Mouse (Mus musculus) CH12.LX (cell line): ENCODE results near the gene Wbp1l. TPM values are rescaled to one million over a fixed set of nuclear protein-coding genes. Genes with fewer than 3 reads are reported as not detected.
A peak's percentile ranks its signal among the peaks of the same experiment; 100 is the strongest.
"Not testable (repeated sequence)": the region's sequence is repeated elsewhere in the genome, so short reads cannot be mapped to it uniquely, and the experiment has no call there.

ENCODE experiments used
- DNase-seq: peaks from one replicate; pipeline ENCODE4 v3.0.0-alpha.2; 2013; ENCODE audit errors: extremely low read depth
- H3K27ac ChIP-seq: 2 replicates; pipeline ENCODE4 v1.5.1; 2012; ENCODE audit warnings: low read depth, mild to moderate bottlenecking, control low read depth, moderate library complexity; ENCODE audit not compliant: insufficient read depth
- H3K27me3 ChIP-seq: replicated peaks from 2 replicates; pipeline ENCODE3; 2012; ENCODE audit warnings: inconsistent platforms
- H3K36me3 ChIP-seq, 2 experiments: replicated peaks in 1 of 2; 2 replicates each; pipeline versions ENCODE3 to v1.6.1; 2012; ENCODE audit warnings: inconsistent platforms in 1 of 2, low read length in 1 of 2, mild to moderate bottlenecking in 1 of 2, mixed read lengths in 1 of 2, moderate library complexity in 1 of 2; ENCODE audit not compliant: control insufficient read depth in 1 of 2, insufficient read depth in 1 of 2
- H3K4me1 ChIP-seq, 2 experiments: 2 replicates each; pipeline ENCODE4 v1.6.1; 2012; ENCODE audit warnings: inconsistent platforms in 1 of 2, moderate library complexity in 1 of 2; ENCODE audit not compliant: insufficient read depth in 2 of 2, control insufficient read depth in 1 of 2
- H3K4me2 ChIP-seq: 2 replicates; pipeline ENCODE4 v1.6.1; 2012; ENCODE audit warnings: low read depth, mild to moderate bottlenecking, control low read depth; ENCODE audit not compliant: poor library complexity, insufficient read depth, severe bottlenecking
- H3K4me3 ChIP-seq, 3 experiments: fragments of 150-350 bp in 1 of 3; sonication (generic) in 1 of 3; replicated peaks in 1 of 3; 2 replicates each; pipeline versions ENCODE3 to v1.5.1; 2011 to 2012; ENCODE audit warnings: low read depth in 2 of 3, low read length in 2 of 3, mild to moderate bottlenecking in 2 of 3, moderate library complexity in 2 of 3, control low read depth in 1 of 3, improper control_type of control experiment in 1 of 3, inconsistent platforms in 1 of 3, mixed read lengths in 1 of 3; ENCODE audit not compliant: poor library complexity in 1 of 3
- H3K79me2 ChIP-seq: replicated peaks from 2 replicates; pipeline ENCODE4 v1.6.1; 2012; ENCODE audit warnings: mild to moderate bottlenecking, moderate library complexity; ENCODE audit not compliant: control insufficient read depth, poor library complexity, insufficient read depth, severe bottlenecking; ENCODE audit errors: extremely low read depth
- H3K9ac ChIP-seq: 2 replicates; pipeline ENCODE4 v1.6.1; 2012; ENCODE audit warnings: low read depth, mild to moderate bottlenecking, control low read depth, moderate library complexity; ENCODE audit not compliant: insufficient read depth
- H3K9me3 ChIP-seq: replicated peaks from 2 replicates; pipeline ENCODE3; 2012; ENCODE audit warnings: low read length, inconsistent platforms, mixed read lengths
- CTCF ChIP-seq, 2 experiments: IDR thresholded peaks in 1 of 2; conservative IDR thresholded peaks in 1 of 2; 2 replicates each; pipeline ENCODE4 v1.5.1; 2011 to 2012; ENCODE audit warnings: low read depth in 2 of 2, low read length in 2 of 2, improper control_type of control experiment in 1 of 2, inconsistent platforms in 1 of 2, mild to moderate bottlenecking in 1 of 2, moderate library complexity in 1 of 2
- ELF1 ChIP-seq: IDR thresholded peaks from 2 replicates; pipeline ENCODE4 v1.6.1; 2014; ENCODE audit warnings: low read depth, mild to moderate bottlenecking, inconsistent platforms, low read length, improper control_type of control experiment
- ETS1 ChIP-seq: conservative IDR thresholded peaks from 2 replicates; pipeline ENCODE4 v1.6.1; 2012; ENCODE audit warnings: low read depth, mild to moderate bottlenecking, inconsistent platforms, low read length, improper control_type of control experiment, moderate library complexity
- GABPA ChIP-seq: IDR thresholded peaks from 2 replicates; pipeline ENCODE4 v1.6.1; 2012; ENCODE audit warnings: low read depth, low read length, improper control_type of control experiment, inconsistent platforms; ENCODE audit not compliant: insufficient replicate concordance
- JUN ChIP-seq: IDR thresholded peaks from 2 replicates; pipeline ENCODE4 v1.6.1; 2011; ENCODE audit warnings: low read depth, mild to moderate bottlenecking, low read length, improper control_type of control experiment, moderate library complexity; ENCODE audit not compliant: insufficient read depth
- JUND ChIP-seq: conservative IDR thresholded peaks from 2 replicates; pipeline ENCODE4 v1.6.1; 2011; ENCODE audit warnings: low read depth, low read length, improper control_type of control experiment
- KAT2A ChIP-seq: IDR thresholded peaks from 2 replicates; pipeline ENCODE4 v1.6.1; 2012; ENCODE audit warnings: low read length, improper control_type of control experiment, inconsistent platforms; ENCODE audit not compliant: insufficient replicate concordance
- MAX ChIP-seq: IDR thresholded peaks from 2 replicates; pipeline ENCODE4 v1.6.1; 2011; ENCODE audit warnings: low read length, improper control_type of control experiment
- MAZ ChIP-seq: IDR thresholded peaks from 2 replicates; pipeline ENCODE4 v1.6.1; 2012; ENCODE audit warnings: low read depth, mild to moderate bottlenecking, inconsistent platforms, low read length, improper control_type of control experiment, moderate library complexity
- MEF2A ChIP-seq: IDR thresholded peaks from 2 replicates; pipeline ENCODE4 v1.6.1; 2014; ENCODE audit warnings: low read depth, mild to moderate bottlenecking, inconsistent platforms, low read length, improper control_type of control experiment, borderline replicate concordance
- POLR2A ChIP-seq: IDR thresholded peaks from 2 replicates; pipeline ENCODE4 v1.6.1; 2011; ENCODE audit warnings: low read depth, mild to moderate bottlenecking, improper control_type of control experiment, low read length
- RCOR1 ChIP-seq: conservative IDR thresholded peaks from 2 replicates; pipeline ENCODE4 v1.6.1; 2012; ENCODE audit warnings: low read depth, mild to moderate bottlenecking, inconsistent platforms, low read length, improper control_type of control experiment
- TBP ChIP-seq: conservative IDR thresholded peaks from 2 replicates; pipeline ENCODE4 v1.6.1; 2011; ENCODE audit warnings: low read depth, low read length, improper control_type of control experiment
- USF1 ChIP-seq: IDR thresholded peaks from 2 replicates; pipeline ENCODE4 v1.6.1; 2014; ENCODE audit warnings: low read depth, mild to moderate bottlenecking, inconsistent platforms, low read length, improper control_type of control experiment
- ZNF384 ChIP-seq: IDR thresholded peaks from 2 replicates; pipeline ENCODE4 v1.6.1; 2012; ENCODE audit warnings: low read depth, low read length, improper control_type of control experiment, inconsistent platforms
- dilution Hi-C: fragments of 300-500 bp; cut with MboI; formaldehyde crosslinking; loops from 2 replicates; pipeline ENCODE4 v1.14.3; 2020; ENCODE audit warnings: low sequenced_read_pairs; ENCODE audit not compliant: extremely low pct_unique_long_range_greater_than_20kb, extremely low pct_ligation_motif_present
- in situ Hi-C: fragments of 300-500 bp; cut with MboI; formaldehyde crosslinking; loops from 3 replicates; pipeline ENCODE4 v1.14.3; 2019; ENCODE audit warnings: low sequenced_read_pairs, low pct_ligation_motif_present, low pct_unique_long_range_greater_than_20kb, mixed read lengths
- polyA plus RNA-seq: library from polyadenylated mRNA; unstranded; fragments of >175 nt; gene quantifications from 2 replicates; pipeline ENCODE4 v1.2.1, GENCODE M21; 2012; ENCODE audit warnings: low read depth; ENCODE audit not compliant: insufficient read length
- total RNA-seq, 2 experiments: library from RNA; depleted of rRNA; stranded (reverse); fragments of 300-350 nt in 1 of 2; fragments of >200 nt in 1 of 2; gene quantifications; 2 replicates each; pipeline ENCODE4 v1.2.3; 2012 to 2014

The Wbp1l gene
- total and polyA plus RNA-seq, 3 experiments = 11.6 to 23.5 (median 17.4) TPM

- TF ChIP-seq ETS1 (peak; percentile 55), MEF2A (0 out of 2 replicates have a peak, but pooled peaks have one; percentile 15), JUND (peak; percentile 36; the same call in 1 of the 2 replicates), POLR2A (peak; percentile 57), ELF1 (no peak), MAZ (peak; percentile 56; the same call in 1 of the 2 replicates), MAX (peak; percentile 84)
Observed at GRCm38 (mm10) chr19:46564043-46564462, 34.8 kb upstream of the Wbp1l start (continued).

- H3K27ac ChIP-seq, in situ Hi-C loops, H3K79me2 ChIP-seq, dilution Hi-C loops, H3K9me3 ChIP-seq, H3K4me3 ChIP-seq, H3K9ac ChIP-seq, DNase-seq, H3K36me3 ChIP-seq, H3K27me3 ChIP-seq: not testable (repeated sequence)
- Histone ChIP-seq H3K4me2 (peak overlapping the region; percentile 86), H3K4me1 (peaks cover 0 to 22% of the 10 kb centered on the region in 2 experiments; a peak in 3 of 4 replicates)
- TF ChIP-seq CTCF (conservative IDR thresholded peaks at IDR 0.05 in 1 of 2, IDR thresholded peaks at IDR 0.05 in 1 of 2; ENCODE audit: low read depth in 2 of 2, low read length in 2 of 2) (peak in 1 of 2 experiments; percentile 30; a peak in 2 of 4 replicates), ZNF384 (peak; percentile 74)
Observed at GRCm38 (mm10) chr19:46571211-46571877, 27.5 kb upstream of the Wbp1l start.

GRCm38 (mm10) chr19:46571878-46572244 lies 27.0 kb upstream of the Wbp1l start:
- TF ChIP-seq GABPA = no peak
- no peak for TF ChIP-seq ZNF384
- TF ChIP-seq USF1 = no peak
- no peak for TF ChIP-seq JUN
- TF ChIP-seq RCOR1 = no peak
- TF ChIP-seq KAT2A = no peak
- TF ChIP-seq TBP = no peak
- peak overlapping the region in 2 of 3 experiments; percentile 85 to 89 for H3K4me3 ChIP-seq
- dilution Hi-C loops = no loop called here

More at GRCm38 (mm10) chr19:46571878-46572244, 27.0 kb upstream of the Wbp1l start:
- Histone ChIP-seq H3K4me2 (peak overlapping the region; percentile 86), H3K36me3 (peaks cover 0 to 5% of the 10 kb centered on the region in 2 experiments), H3K9me3 (no peaks in the 10 kb centered on the region), H3K4me1 (peaks cover 0 to 22% of the 10 kb centered on the region in 2 experiments; a peak in 3 of 4 replicates), H3K79me2 (no peaks in the 10 kb centered on the region; the same call in 1 of the 2 replicates), H3K27ac (no peak overlapping the region), H3K27me3 (no peaks in the 10 kb centered on the region), H3K9ac (peak overlapping the region; percentile 68; the same call in 1 of the 2 replicates)
- in situ Hi-C loops = no loop called here
- no peak for DNase-seq
